Comparison of ENCODE assay signal across 8 mouse cellular contexts in the genomic region with DNA sequence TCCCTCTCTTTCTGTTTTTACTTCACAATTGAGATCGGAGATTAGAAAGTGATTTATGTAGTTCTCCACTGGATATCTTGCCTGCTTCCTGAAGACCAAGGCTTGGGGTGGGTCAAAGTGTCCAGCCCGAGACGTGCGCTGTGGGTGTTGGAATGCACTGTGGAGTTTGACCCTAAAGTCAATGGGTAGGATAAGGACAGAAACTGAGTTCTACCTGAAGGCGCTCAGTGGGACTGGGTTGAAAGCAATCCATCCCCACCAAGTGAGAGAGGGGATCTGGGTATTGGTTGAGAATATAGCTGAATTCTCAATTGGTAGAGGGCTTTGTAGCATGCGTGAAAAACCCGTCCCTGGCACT. TPM values are rescaled to one million over a fixed set of nuclear protein-coding genes. Genes with fewer than 3 reads are reported as not detected.
DNase-seq lines count a peak whose midpoint lies in the region; ATAC-seq and TF ChIP-seq lines count a peak whose summit lies in the region.

No protein-coding gene starts in this region.

- TF ChIP-seq CTCF in MEL (IDR thresholded peaks at IDR 0.05 in 2 of 3, conservative IDR thresholded peaks at IDR 0.05 in 1 of 3; ENCODE audit: control insufficient read depth in 1 of 3, insufficient read depth in 1 of 3, low read depth in 2 of 3, low read length in 3 of 3, poor library complexity in 1 of 3, severe bottlenecking in 1 of 3): no peak

- peaks cover 0 to 20% of the 10 kb centered on the region in 2 experiments; a peak in 3 of 4 replicates for H3K4me1 ChIP-seq in MEL (ENCODE audit: control insufficient read depth in 1 of 2, insufficient read depth in 2 of 2, low read length in 2 of 2)
- H3K4me1 ChIP-seq in intestine, embryonic 14.5 days (replicated peaks; ENCODE audit: control insufficient read depth, insufficient read depth, low read length): peaks cover 7% of the 10 kb centered on the region
- H3K4me1 ChIP-seq in liver, embryonic 16.5 days (ENCODE audit: control insufficient read depth, low read depth, low read length): peaks cover 17% of the 10 kb centered on the region

- no peak for TF ChIP-seq RAD21 in MEL (IDR thresholded peaks at IDR 0.05; ENCODE audit: low read depth, low read length)

- no peaks in the 10 kb centered on the region for H3K27me3 ChIP-seq in MEL (ENCODE audit: control insufficient read depth in 1 of 2, insufficient read depth in 2 of 2, low read length in 2 of 2)
- no peaks in the 10 kb centered on the region for H3K27me3 ChIP-seq in intestine, embryonic 14.5 days (replicated peaks; ENCODE audit: control insufficient read depth, insufficient read depth, low read length)
- peaks cover 4% of the 10 kb centered on the region; the same call in 1 of the 2 replicates for H3K27me3 ChIP-seq in liver, embryonic 16.5 days (ENCODE audit: control insufficient read depth, insufficient read depth, low read depth, low read length)

- no peak for TF ChIP-seq POLR2A in MEL (IDR thresholded peaks at IDR 0.05; ENCODE audit: control insufficient read depth in 1 of 2, insufficient read depth in 1 of 2, low read depth in 1 of 2, low read length in 2 of 2, poor library complexity in 1 of 2)

- H3K4me2 ChIP-seq in intestine, embryonic 14.5 days (ENCODE audit: low read length): peak overlapping the region; percentile 68
- H3K4me2 ChIP-seq in liver, embryonic 16.5 days (ENCODE audit: low read depth, low read length): peak overlapping the region; percentile 77

- no peak overlapping the region for H3K27ac ChIP-seq in MEL (ENCODE audit: control insufficient read depth, low read depth, low read length)
- H3K27ac ChIP-seq in intestine, embryonic 14.5 days (ENCODE audit: low read depth): no peak overlapping the region
- no peak overlapping the region for H3K27ac ChIP-seq in liver, embryonic 16.5 days (ENCODE audit: low read length)

- peak overlapping the region; percentile 58 for H3K9ac ChIP-seq in MEL (ENCODE audit: control insufficient read depth, low read depth, low read length, poor library complexity, severe bottlenecking)
- H3K9ac ChIP-seq in intestine, embryonic 14.5 days (ENCODE audit: low read length): peak overlapping the region; percentile 56; the same call in 1 of the 2 replicates
- H3K9ac ChIP-seq in liver, embryonic 16.5 days (ENCODE audit: low read depth, low read length): peak overlapping the region; percentile 36; the same call in 1 of the 2 replicates

- peak overlapping the region; percentile 51 to 61 for H3K4me3 ChIP-seq in MEL (ENCODE audit: control insufficient read depth in 1 of 2, insufficient read depth in 1 of 2, low read depth in 2 of 2, low read length in 2 of 2)
- H3K4me3 ChIP-seq in intestine, embryonic 14.5 days (ENCODE audit: low read depth, low read length): no peak overlapping the region
- 0 out of 2 replicates have a peak overlapping the region, but pooled peaks have one; percentile 63 for H3K4me3 ChIP-seq in liver, embryonic 16.5 days (ENCODE audit: low read depth, low read length)

- peaks cover 0 to 7% of the 10 kb centered on the region in 2 experiments; a peak in 2 of 4 replicates for H3K36me3 ChIP-seq in MEL (ENCODE audit: control insufficient read depth in 1 of 2, insufficient read depth in 2 of 2, low read length in 2 of 2)
- H3K36me3 ChIP-seq in intestine, embryonic 14.5 days (ENCODE audit: control insufficient read depth, insufficient read depth, low read length): no peaks in the 10 kb centered on the region
- no peaks in the 10 kb centered on the region for H3K36me3 ChIP-seq in liver, embryonic 16.5 days (ENCODE audit: control insufficient read depth, insufficient read depth)

- WGBS in intestine, embryonic 14.5 days: 45% methylated on average over 7 of the region's 7 CpGs
- 35% methylated on average over 7 of the region's 7 CpGs for WGBS in liver, embryonic 16.5 days (ENCODE audit: insufficient replicate concordance)

- ATAC-seq in intestine, embryonic 14.5 days (replicated peaks; ENCODE audit: low FRiP score, low TSS enrichment, low read depth): peak; percentile 7; the same call in 1 of the 2 replicates
- no peak for ATAC-seq in liver, embryonic 16.5 days (ENCODE audit: low read depth)

- H3K9me3 ChIP-seq in MEL (replicated peaks; ENCODE audit: insufficient read depth, low read length): no peaks in the 10 kb centered on the region
- H3K9me3 ChIP-seq in intestine, embryonic 14.5 days (ENCODE audit: control insufficient read depth, low read length): no peaks in the 10 kb centered on the region
- H3K9me3 ChIP-seq in liver, embryonic 16.5 days (replicated peaks; ENCODE audit: control insufficient read depth, low read length): no peaks in the 10 kb centered on the region

- H3K79me2 ChIP-seq in MEL (ENCODE audit: control insufficient read depth, insufficient read depth, low read length, poor library complexity): no peaks in the 10 kb centered on the region; the same call in 1 of the 2 replicates

- TF ChIP-seq EP300 in MEL (IDR thresholded peaks at IDR 0.05; ENCODE audit: low read depth in 1 of 2, low read length in 2 of 2): no peak

- DNase-seq in cerebellum, adult 8-10 months: peak; percentile 37
- no peak for DNase-seq in cerebellum, postnatal 36 days
- DNase-seq in MEL (ENCODE audit: low read depth, low spot score): no peak
- DNase-seq in intestine, embryonic 14.5 days (ENCODE audit: low spot score): no peak
- no peak for DNase-seq in frontal cortex, adult 2 months (ENCODE audit: extremely low spot score in 1 of 2, low spot score in 1 of 2)
- DNase-seq in cerebellum, postnatal 14 days: no peak
- no peak for DNase-seq in left cerebral cortex, adult 8-10 months (ENCODE audit: low spot score in 2 of 2)

TF ChIP-seq in MEL, 35 proteins besides CTCF, POLR2A, EP300 and RAD21 (continues in another document):
- TF ChIP-seq E2F4 (IDR thresholded peaks at IDR 0.05; ENCODE audit: borderline replicate concordance, low read depth, low read length) (no peak), TCF12 (IDR thresholded peaks at IDR 0.05; ENCODE audit: low read depth, low read length) (no peak), NRF1 (IDR thresholded peaks at IDR 0.05; ENCODE audit: insufficient read depth, low read depth, low read length, poor library complexity, severe bottlenecking) (no peak), ZC3H11A (IDR thresholded peaks at IDR 0.05; ENCODE audit: low read depth, low read length) (no peak), MYC (IDR thresholded peaks at IDR 0.05; ENCODE audit: low read depth, low read length) (no peak), MYB (IDR thresholded peaks at IDR 0.05; ENCODE audit: low read depth, low read length) (no peak), UBTF (IDR thresholded peaks at IDR 0.05; ENCODE audit: borderline replicate concordance, insufficient read depth, low read depth, low read length) (no peak), USF1 (IDR thresholded peaks at IDR 0.05; ENCODE audit: low read depth, low read length) (no peak), MAX (IDR thresholded peaks at IDR 0.05; ENCODE audit: low read length) (no peak), POLR2AphosphoS2 (IDR thresholded peaks at IDR 0.05; ENCODE audit: low read length) (no peak)

RNA-seq across cellular contexts. Expression of a gene that starts 10.0 kb away (rescaled TPM):
- total RNA-seq in MEL (2012; rRNA removed): 129 and 131 TPM in 2 replicates
- polyA plus RNA-seq in MEL (2012; ENCODE audit: insufficient read depth in 1 of 2, insufficient read length in 2 of 2, low read depth in 1 of 2, low replicate concordance in 2 of 2, missing spikeins in 1 of 2): 100 to 1,000 TPM; 137 to 335 TPM
- 336 and 349 TPM in 2 replicates for polyA plus RNA-seq in intestine, embryonic 14.5 days (2014; fragmentation: Nextera tagmentation; extraction: Ambion mirVana)
- 144 and 153 TPM in 2 replicates for polyA plus RNA-seq in liver, embryonic 16.5 days (2015; fragmentation: Nextera tagmentation; extraction: Ambion mirVana)
- 334 and 351 TPM in 2 replicates for polyA plus RNA-seq in frontal cortex, adult 2 months (2012; rRNA removed)
- total RNA-seq in left cerebral cortex, adult 8-10 months (2022): 100 to 1,000 TPM; 239 to 252 (median 247) TPM

RNA-seq across cellular contexts. Expression of a gene that starts 24.2 kb away (rescaled TPM):
- not detected in 2 replicates for total RNA-seq in MEL (2012; rRNA removed)
- polyA plus RNA-seq in MEL (2012; ENCODE audit: insufficient read depth in 1 of 2, insufficient read length in 2 of 2, low read depth in 1 of 2, low replicate concordance in 2 of 2, missing spikeins in 1 of 2): not detected
- 2.2 and 9.3 TPM in 2 replicates for polyA plus RNA-seq in intestine, embryonic 14.5 days (2014; fragmentation: Nextera tagmentation; extraction: Ambion mirVana)
- polyA plus RNA-seq in liver, embryonic 16.5 days (2015; fragmentation: Nextera tagmentation; extraction: Ambion mirVana): 60.1 and 75.2 TPM in 2 replicates
- 256 and 260 TPM in 2 replicates for polyA plus RNA-seq in frontal cortex, adult 2 months (2012; rRNA removed)
- total RNA-seq in left cerebral cortex, adult 8-10 months (2022): 10 to 100 TPM; 82.5 to 94.5 (median 86.9) TPM

RNA-seq across cellular contexts. Expression of a gene that starts 34.4 kb away (rescaled TPM):
- total RNA-seq in MEL (2012; rRNA removed): 0.27 TPM in 1 of 2 replicates, not detected in the other
- polyA plus RNA-seq in MEL (2012; ENCODE audit: insufficient read depth in 1 of 2, insufficient read length in 2 of 2, low read depth in 1 of 2, low replicate concordance in 2 of 2, missing spikeins in 1 of 2): 100 to 1,000 TPM in 1 of 2 experiments, not detected in 1; 326 TPM
- polyA plus RNA-seq in intestine, embryonic 14.5 days (2014; fragmentation: Nextera tagmentation; extraction: Ambion mirVana): 1.7 and 2.6 TPM in 2 replicates
- polyA plus RNA-seq in liver, embryonic 16.5 days (2015; fragmentation: Nextera tagmentation; extraction: Ambion mirVana): 1.1 and 1.3 TPM in 2 replicates
- 0.15 and 0.28 TPM in 2 replicates for polyA plus RNA-seq in frontal cortex, adult 2 months (2012; rRNA removed)
- total RNA-seq in left cerebral cortex, adult 8-10 months (2022): 1 to 10 TPM in 1 of 4 experiments, under 1 TPM in 3; 0.32 to 1.0 (median 0.62) TPM

RNA-seq across cellular contexts. Expression of a gene that starts 36.1 kb away (rescaled TPM):
- 0.04 and 0.07 TPM in 2 replicates for total RNA-seq in MEL (2012; rRNA removed)
- under 1 TPM in 1 of 2 experiments, not detected in 1; 0.21 TPM for polyA plus RNA-seq in MEL (2012; ENCODE audit: insufficient read depth in 1 of 2, insufficient read length in 2 of 2, low read depth in 1 of 2, low replicate concordance in 2 of 2, missing spikeins in 1 of 2)
- 16.5 and 18.3 TPM in 2 replicates for polyA plus RNA-seq in intestine, embryonic 14.5 days (2014; fragmentation: Nextera tagmentation; extraction: Ambion mirVana)
- polyA plus RNA-seq in liver, embryonic 16.5 days (2015; fragmentation: Nextera tagmentation; extraction: Ambion mirVana): 0.33 and 1.4 TPM in 2 replicates
- 2.1 and 3.4 TPM in 2 replicates for polyA plus RNA-seq in frontal cortex, adult 2 months (2012; rRNA removed)
- total RNA-seq in left cerebral cortex, adult 8-10 months (2022): 1 to 10 TPM; 5.1 to 5.9 (median 5.3) TPM

RNA-seq across cellular contexts. Expression of a gene that starts 57.7 kb away (rescaled TPM):
- 136 and 147 TPM in 2 replicates for total RNA-seq in MEL (2012; rRNA removed)
- polyA plus RNA-seq in MEL (2012; ENCODE audit: insufficient read depth in 1 of 2, insufficient read length in 2 of 2, low read depth in 1 of 2, low replicate concordance in 2 of 2, missing spikeins in 1 of 2): 100 to 1,000 TPM in 1 of 2 experiments, not detected in 1; 292 TPM
- polyA plus RNA-seq in intestine, embryonic 14.5 days (2014; fragmentation: Nextera tagmentation; extraction: Ambion mirVana): 77.4 and 79.5 TPM in 2 replicates
- 145 and 166 TPM in 2 replicates for polyA plus RNA-seq in liver, embryonic 16.5 days (2015; fragmentation: Nextera tagmentation; extraction: Ambion mirVana)
- polyA plus RNA-seq in frontal cortex, adult 2 months (2012; rRNA removed): 17.5 and 18.8 TPM in 2 replicates
- total RNA-seq in left cerebral cortex, adult 8-10 months (2022): 10 to 100 TPM; 11.3 to 15.5 (median 15.3) TPM
